Mouse (Mus musculus) heart, embryonic 12.5 days (tissue): ENCODE data around the gene Tspo. TPM values are rescaled to one million over a fixed set of nuclear protein-coding genes. Genes with fewer than 3 reads are reported as not detected.

ENCODE experiments used
- ATAC-seq: fragments of 200-750 bp; cut with Nextera tagmentation; 2 replicates; pipeline ENCODE4 v1.8.0; 2017; ENCODE audit warnings: moderate TSS enrichment, moderate library complexity; ENCODE audit not compliant: insufficient number of reproducible peaks, low FRiP score
- H3K27ac ChIP-seq: fragments of 300-500 bp; sonication (generic); 2 replicates; pipeline ENCODE4 v1.5.1; 2016; ENCODE audit warnings: mild to moderate bottlenecking, moderate library complexity; ENCODE audit not compliant: poor library complexity, severe bottlenecking
- H3K27me3 ChIP-seq: fragments of 300-500 bp; sonication (generic); replicated peaks from 2 replicates; pipeline ENCODE4 v1.6.1; 2016; ENCODE audit warnings: mild to moderate bottlenecking, moderate library complexity
- H3K36me3 ChIP-seq: fragments of 300-500 bp; sonication (generic); 2 replicates; pipeline ENCODE4 v1.6.1; 2016; ENCODE audit warnings: mild to moderate bottlenecking, moderate library complexity
- H3K4me1 ChIP-seq: fragments of 300-500 bp; sonication (generic); replicated peaks from 2 replicates; pipeline ENCODE4 v1.6.1; 2016; ENCODE audit warnings: mild to moderate bottlenecking
- H3K4me2 ChIP-seq: fragments of 300-500 bp; sonication (generic); 2 replicates; pipeline ENCODE4 v1.6.1; 2016; ENCODE audit warnings: mild to moderate bottlenecking, moderate library complexity
- H3K4me3 ChIP-seq: fragments of 300-500 bp; sonication (generic); 2 replicates; pipeline ENCODE4 v1.5.1; 2016; ENCODE audit warnings: mild to moderate bottlenecking
- H3K9ac ChIP-seq: fragments of 300-500 bp; sonication (generic); 2 replicates; pipeline ENCODE4 v1.6.1; 2016; ENCODE audit warnings: mild to moderate bottlenecking, moderate library complexity
- H3K9me3 ChIP-seq: fragments of 300-500 bp; sonication (generic); replicated peaks from 2 replicates; pipeline ENCODE4 v1.6.1; 2016; ENCODE audit warnings: mild to moderate bottlenecking, moderate library complexity
- WGBS: fragments of 180-500 bp; shearing (Covaris S2); methylation state at CpG from one replicate; pipeline ENCODE4 v1.1.7; 2016; 5-methylcytosine and 5-hydroxymethylcytosine counted together
- polyA plus RNA-seq: library from polyadenylated mRNA; unstranded; fragments of >200 nt; fragmentation: Nextera tagmentation; extraction: Ambion mirVana; gene quantifications from 2 replicates; pipeline ENCODE4 v1.2.1, GENCODE M21; 2016

Gene Tspo
- polyA plus RNA-seq, 1 experiment from 2014 or later: 125 TPM

DNA sequence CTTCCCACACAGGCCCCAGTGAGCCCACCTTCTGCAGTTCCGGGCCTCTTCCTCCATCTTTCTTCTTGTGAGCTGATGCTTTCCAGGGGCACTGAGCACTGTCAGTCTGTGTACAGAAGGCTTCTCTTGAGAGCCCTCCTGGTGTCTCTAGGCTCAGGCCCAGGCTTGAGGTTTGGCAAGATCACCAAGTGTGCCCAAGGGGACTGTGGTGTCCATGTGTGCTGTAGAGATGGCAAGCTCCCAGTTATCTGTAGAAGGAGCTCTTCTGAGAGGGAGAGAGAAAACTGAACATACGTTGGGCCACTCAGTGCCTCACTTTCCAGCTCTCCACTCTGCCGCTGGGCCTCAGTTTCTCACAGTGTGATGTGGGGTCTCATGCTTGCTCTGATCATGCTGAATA lies 4.3 kb downstream of the Tspo start:
- peaks cover 26% of the 10 kb centered on the region for H3K4me1 ChIP-seq
- H3K27me3 ChIP-seq: no peaks in the 10 kb centered on the region
- no peak overlapping the region for H3K9ac ChIP-seq
- H3K4me2 ChIP-seq: no peak overlapping the region
- WGBS: 83% methylated on average over 3 of the region's 3 CpGs
- no peak overlapping the region for H3K27ac ChIP-seq
- no peaks in the 10 kb centered on the region for H3K9me3 ChIP-seq
- ATAC-seq: no peak
- H3K4me3 ChIP-seq: no peak overlapping the region
- H3K36me3 ChIP-seq: peaks cover 14% of the 10 kb centered on the region

DNA sequence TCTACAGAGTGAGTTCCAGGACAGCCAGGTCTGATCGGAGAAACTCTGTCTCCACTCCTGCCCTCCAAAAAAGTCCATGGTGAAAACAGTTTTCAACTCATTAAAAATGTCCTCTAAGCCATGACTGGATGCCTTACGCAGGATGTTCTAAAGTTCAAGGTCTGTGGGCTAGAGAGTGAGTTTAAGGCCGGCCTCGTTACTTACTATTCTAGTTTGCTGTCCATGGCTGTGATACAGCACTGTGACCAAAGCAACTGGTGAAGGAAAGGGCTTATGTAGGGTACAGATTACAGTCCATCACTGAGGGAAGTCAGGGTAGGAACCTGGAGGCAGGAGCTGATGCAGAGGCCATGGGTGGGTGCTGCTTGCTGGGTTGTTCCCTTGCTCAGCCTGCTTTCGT lies 5.2 kb downstream of the Tspo start:
- WGBS: 94% methylated on average over 5 of the region's 5 CpGs
- Histone ChIP-seq H3K4me3 (no peak overlapping the region), H3K9ac (no peak overlapping the region), H3K27me3 (no peaks in the 10 kb centered on the region), H3K36me3 (peaks cover 16% of the 10 kb centered on the region), H3K4me2 (no peak overlapping the region), H3K9me3 (no peaks in the 10 kb centered on the region), H3K27ac (no peak overlapping the region), H3K4me1 (peaks cover 18% of the 10 kb centered on the region)
- no peak for ATAC-seq

DNA sequence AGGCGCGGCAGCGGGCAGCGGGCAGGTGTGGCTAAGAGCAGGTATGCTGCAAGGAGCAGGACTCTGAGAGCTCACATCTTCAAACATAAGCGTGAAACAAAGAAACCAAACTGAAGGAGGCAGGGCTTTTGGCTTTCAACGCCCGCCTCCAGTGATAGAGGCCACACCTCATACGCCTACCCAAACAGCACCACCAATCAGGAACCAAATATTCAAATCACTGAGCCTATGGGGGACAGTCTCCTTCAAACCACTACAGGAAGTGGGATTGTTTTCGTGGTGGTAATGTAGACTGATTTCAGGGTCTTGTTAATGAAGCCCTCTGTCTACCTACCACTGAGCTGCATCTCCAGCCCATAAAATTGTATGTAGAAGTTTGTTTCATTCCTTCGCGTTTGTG lies 6.3 kb downstream of the Tspo start:
- Histone ChIP-seq H3K27me3 (no peaks in the 10 kb centered on the region), H3K27ac (no peak overlapping the region), H3K4me1 (peaks cover 13% of the 10 kb centered on the region; the same call in 1 of the 2 replicates), H3K9me3 (no peaks in the 10 kb centered on the region), H3K4me3 (no peak overlapping the region), H3K9ac (no peak overlapping the region), H3K36me3 (peaks cover 27% of the 10 kb centered on the region), H3K4me2 (no peak overlapping the region)
- no peak for ATAC-seq
- 45% methylated on average over 11 of the region's 11 CpGs for whole genome bisulfite sequencing

DNA sequence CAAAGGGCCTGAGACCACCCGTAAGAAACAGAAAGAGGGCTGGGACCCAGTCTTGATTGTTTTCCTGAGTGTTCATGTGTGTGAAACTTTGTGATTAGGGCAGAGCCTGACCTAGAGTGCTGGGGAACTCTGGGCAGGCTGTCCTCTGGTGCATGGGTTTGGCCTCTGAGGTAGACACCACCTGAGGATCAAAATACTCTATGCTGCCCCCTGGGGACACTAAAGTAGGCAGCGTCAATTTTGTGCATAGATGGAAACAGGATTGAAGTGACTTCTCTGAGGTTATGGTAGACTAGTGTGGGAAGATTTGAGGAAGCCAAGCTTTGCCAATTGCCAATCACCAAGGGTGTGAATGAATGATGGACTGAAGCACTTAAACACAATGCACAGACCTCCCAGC lies 7.2 kb downstream of the Tspo start:
- Histone ChIP-seq H3K9ac (no peak overlapping the region), H3K4me1 (peaks cover 4% of the 10 kb centered on the region; the same call in 1 of the 2 replicates), H3K4me3 (no peak overlapping the region), H3K4me2 (no peak overlapping the region), H3K27me3 (no peaks in the 10 kb centered on the region), H3K27ac (no peak overlapping the region), H3K36me3 (peaks cover 37% of the 10 kb centered on the region), H3K9me3 (no peaks in the 10 kb centered on the region)
- 61% methylated on average over 2 of the region's 2 CpGs for WGBS
- ATAC-seq: no peak

DNA sequence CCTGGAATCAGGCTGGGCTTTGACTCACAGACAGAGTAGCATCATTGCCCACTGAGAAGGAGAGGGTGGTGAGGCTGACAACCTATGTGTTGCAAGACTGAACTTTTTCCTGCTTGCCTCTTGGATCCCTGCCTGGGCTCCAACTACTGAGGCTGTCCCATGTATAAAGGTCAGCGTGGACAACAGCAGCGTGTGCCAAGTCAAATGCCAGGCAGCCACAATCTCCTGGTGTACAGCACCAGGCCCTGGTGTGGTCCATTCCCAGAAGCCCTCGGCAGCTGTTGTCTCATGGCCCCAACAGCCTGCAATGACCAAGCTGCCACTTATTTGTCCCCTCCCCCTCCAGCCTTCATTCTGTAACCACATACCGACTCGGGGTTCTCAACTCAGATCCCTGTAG lies 8.2 kb downstream of the Tspo start:
- Histone ChIP-seq H3K4me2 (no peak overlapping the region), H3K4me1 (peaks cover 4% of the 10 kb centered on the region; the same call in 1 of the 2 replicates), H3K4me3 (no peak overlapping the region), H3K36me3 (peaks cover 47% of the 10 kb centered on the region), H3K27me3 (no peaks in the 10 kb centered on the region), H3K9me3 (no peaks in the 10 kb centered on the region), H3K27ac (no peak overlapping the region; the same call in 1 of the 2 replicates), H3K9ac (no peak overlapping the region)
- 91% methylated on average over 5 of the region's 5 CpGs for WGBS
- ATAC-seq: no peak

DNA sequence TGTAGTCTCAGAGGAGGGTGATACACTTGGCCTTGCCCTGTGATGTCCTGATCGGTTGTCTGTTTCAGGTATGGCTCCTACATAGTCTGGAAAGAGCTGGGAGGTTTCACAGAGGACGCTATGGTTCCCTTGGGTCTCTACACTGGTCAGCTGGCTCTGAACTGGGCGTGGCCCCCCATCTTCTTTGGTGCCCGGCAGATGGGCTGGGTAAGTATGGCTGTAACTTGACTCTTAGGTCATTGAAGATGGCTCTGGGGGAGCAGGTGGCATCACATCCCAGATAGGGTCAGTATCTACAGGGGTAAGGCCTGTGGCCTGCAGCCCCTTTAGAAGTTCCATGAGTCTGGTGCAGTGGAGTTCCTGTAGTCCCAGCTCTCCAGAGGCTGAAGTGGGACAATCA lies 8.7 kb downstream of the Tspo start:
- no peaks in the 10 kb centered on the region for H3K27me3 ChIP-seq
- ATAC-seq: no peak
- H3K9ac ChIP-seq: no peak overlapping the region
- WGBS: 84% methylated on average over 4 of the region's 4 CpGs
- H3K4me1 ChIP-seq: peaks cover 4% of the 10 kb centered on the region; the same call in 1 of the 2 replicates
- H3K36me3 ChIP-seq: peaks cover 52% of the 10 kb centered on the region
- no peak overlapping the region for H3K4me2 ChIP-seq
- no peak overlapping the region; the same call in 1 of the 2 replicates for H3K27ac ChIP-seq
- no peak overlapping the region for H3K4me3 ChIP-seq
- H3K9me3 ChIP-seq: no peaks in the 10 kb centered on the region

DNA sequence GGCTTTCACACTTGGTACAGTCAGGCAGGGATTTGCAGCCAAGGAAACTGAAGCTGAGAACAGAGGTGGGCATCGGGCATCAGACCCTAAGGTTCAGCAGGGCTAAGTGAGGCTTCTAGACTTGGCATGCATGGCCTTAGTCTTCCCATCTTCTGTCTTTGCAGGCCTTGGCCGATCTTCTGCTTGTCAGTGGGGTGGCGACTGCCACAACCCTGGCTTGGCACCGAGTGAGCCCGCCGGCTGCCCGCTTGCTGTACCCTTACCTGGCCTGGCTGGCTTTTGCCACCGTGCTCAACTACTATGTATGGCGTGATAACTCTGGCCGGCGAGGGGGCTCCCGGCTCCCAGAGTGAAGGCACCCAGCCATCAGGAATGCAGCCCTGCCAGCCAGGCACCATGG lies 10.2 kb downstream of the Tspo start:
- Histone ChIP-seq H3K27me3 (no peaks in the 10 kb centered on the region), H3K27ac (no peak overlapping the region), H3K4me3 (no peak overlapping the region), H3K4me1 (peaks cover 4% of the 10 kb centered on the region; the same call in 1 of the 2 replicates), H3K9me3 (no peaks in the 10 kb centered on the region), H3K36me3 (peaks cover 66% of the 10 kb centered on the region), H3K4me2 (no peak overlapping the region), H3K9ac (no peak overlapping the region)
- 95% methylated on average over 12 of the region's 12 CpGs for WGBS
- no peak for ATAC-seq

DNA sequence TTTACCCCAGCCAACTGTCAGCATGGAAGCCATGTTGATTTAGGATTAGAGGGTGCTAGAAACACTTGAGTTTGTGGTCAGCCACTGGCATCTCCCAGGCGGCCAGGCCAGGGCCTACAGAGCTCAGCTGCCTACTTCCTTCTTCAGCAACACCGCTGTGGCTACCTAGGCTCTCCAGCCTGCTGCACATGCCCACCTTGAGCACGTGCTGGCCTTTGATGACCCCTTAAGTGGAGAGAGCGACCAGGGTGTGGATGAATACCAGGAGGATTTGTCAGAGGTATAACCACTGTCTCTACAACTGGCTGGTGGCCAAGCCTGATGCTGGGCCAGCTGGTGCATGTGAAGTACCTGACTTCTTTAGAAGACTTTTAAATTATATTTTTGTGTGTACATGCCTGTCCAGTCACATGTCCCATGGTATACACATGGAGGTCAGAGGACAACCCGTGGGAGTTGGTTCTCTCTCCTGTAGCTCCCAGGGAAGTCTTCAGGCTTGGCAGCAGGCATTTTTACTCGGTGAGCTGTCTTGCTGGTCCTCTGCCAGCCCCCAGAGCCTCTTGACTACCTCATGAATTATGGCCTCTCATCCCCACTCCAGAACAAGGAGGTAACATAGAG lies 11.4 kb downstream of the Tspo start:
- Histone ChIP-seq H3K9ac (no peak overlapping the region), H3K4me3 (no peak overlapping the region), H3K27me3 (no peaks in the 10 kb centered on the region), H3K4me2 (no peak overlapping the region), H3K27ac (no peak overlapping the region), H3K9me3 (no peaks in the 10 kb centered on the region), H3K4me1 (no peaks in the 10 kb centered on the region), H3K36me3 (peaks cover 77% of the 10 kb centered on the region)
- 82% methylated on average over 6 of the region's 6 CpGs for WGBS
- ATAC-seq: no peak

DNA sequence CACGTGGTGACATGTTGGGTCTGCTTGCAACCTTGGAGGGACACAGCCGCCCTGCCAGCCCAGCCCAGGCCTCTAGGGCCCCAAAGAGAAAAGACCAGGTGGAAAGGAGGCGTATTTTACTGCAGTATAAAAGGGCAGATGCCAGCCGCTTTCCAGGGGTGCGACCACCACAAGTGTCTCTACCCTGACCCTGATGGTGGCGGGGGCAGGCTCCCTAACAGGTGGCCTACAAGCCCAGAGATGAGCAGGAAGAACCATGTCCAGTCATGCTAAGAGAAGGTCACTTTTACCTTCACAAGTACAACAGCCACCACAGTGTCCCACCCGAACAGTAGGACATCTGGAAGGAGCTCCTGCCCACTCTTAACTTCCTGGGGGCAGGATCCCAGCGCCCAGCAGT lies 12.2 kb downstream of the Tspo start:
- ATAC-seq: no peak
- Histone ChIP-seq H3K4me1 (no peaks in the 10 kb centered on the region), H3K36me3 (peaks cover 84% of the 10 kb centered on the region), H3K27me3 (no peaks in the 10 kb centered on the region), H3K27ac (no peak overlapping the region), H3K9me3 (no peaks in the 10 kb centered on the region), H3K9ac (no peak overlapping the region), H3K4me3 (no peak overlapping the region), H3K4me2 (no peak overlapping the region)
- WGBS: 92% methylated on average over 8 of the region's 8 CpGs

DNA sequence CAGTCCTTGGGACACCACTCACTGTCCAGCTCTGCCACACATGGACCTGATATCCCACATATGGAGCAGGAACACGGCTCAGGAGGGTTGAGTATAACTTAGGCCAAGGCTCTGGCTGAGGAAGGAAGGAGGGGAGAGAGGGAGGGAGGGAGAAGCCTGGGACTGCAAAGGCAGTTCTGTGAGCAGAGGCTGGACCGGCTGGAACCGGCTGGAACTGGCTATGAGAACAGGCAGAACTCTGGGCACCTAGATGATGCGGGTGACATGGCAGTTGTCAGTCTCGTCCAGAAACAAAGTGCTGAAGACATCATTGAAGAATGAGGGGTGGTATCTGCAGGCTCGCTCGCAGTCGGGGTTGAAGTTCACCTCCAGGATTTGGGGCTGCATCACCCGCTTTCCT lies 13.3 kb downstream of the Tspo start:
- no peak overlapping the region for H3K27ac ChIP-seq
- no peaks in the 10 kb centered on the region for H3K9me3 ChIP-seq
- H3K27me3 ChIP-seq: no peaks in the 10 kb centered on the region
- WGBS: 87% methylated on average over 9 of the region's 9 CpGs
- ATAC-seq: no peak
- H3K4me2 ChIP-seq: no peak overlapping the region
- H3K9ac ChIP-seq: no peak overlapping the region
- no peaks in the 10 kb centered on the region for H3K4me1 ChIP-seq
- H3K36me3 ChIP-seq: peaks cover 91% of the 10 kb centered on the region
- no peak overlapping the region for H3K4me3 ChIP-seq

DNA sequence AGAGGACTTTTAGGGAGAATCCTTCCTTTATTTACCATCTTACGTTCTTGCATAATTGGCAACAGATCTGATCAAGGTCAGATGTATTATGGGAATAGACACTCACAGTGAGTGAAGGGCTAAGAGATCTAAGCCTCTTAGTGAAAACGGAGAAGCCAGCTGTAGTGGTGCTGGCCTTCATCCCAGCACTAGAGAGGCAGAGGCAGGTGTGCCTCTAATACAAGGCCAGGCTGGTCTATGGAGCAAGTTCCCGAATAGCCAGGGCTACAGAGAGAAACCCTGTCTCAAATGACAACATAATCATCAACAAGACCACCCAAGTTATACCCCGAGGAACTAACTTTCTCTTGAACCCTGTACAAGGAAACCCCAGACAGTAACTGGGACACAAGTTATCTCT lies 19.5 kb downstream of the Tspo start:
- WGBS: 90% methylated on average over 4 of the region's 4 CpGs
- no peak for ATAC-seq
- Histone ChIP-seq H3K4me1 (no peaks in the 10 kb centered on the region), H3K4me2 (no peak overlapping the region), H3K36me3 (peaks cover 84% of the 10 kb centered on the region), H3K27me3 (no peaks in the 10 kb centered on the region), H3K27ac (no peak overlapping the region), H3K4me3 (no peak overlapping the region), H3K9me3 (peaks cover 8% of the 10 kb centered on the region), H3K9ac (no peak overlapping the region)
